Mouse (Mus musculus) liver, embryonic 14.5 days (tissue): ENCODE measurements around the gene Lingo1. TPM values are rescaled to one million over a fixed set of nuclear protein-coding genes. Genes with fewer than 3 reads are reported as not detected.

Experiments used
- ATAC-seq: fragments of 200-750 bp; cut with Nextera tagmentation; 2 replicates; pipeline ENCODE4 v1.8.0; 2017; ENCODE audit warnings: moderate number of reproducible peaks, mild to moderate bottlenecking, moderate library complexity; ENCODE audit not compliant: insufficient read depth
- DNase-seq, 3 experiments: peaks; one replicate each; pipeline ENCODE4 v3.0.0-alpha.2; 2012 to 2013; ENCODE audit warnings: low read depth in 3 of 3, low spot score in 3 of 3
- H3K27ac ChIP-seq: fragments of 300-500 bp; sonication (generic); 2 replicates; pipeline ENCODE4 v1.5.1; 2014; ENCODE audit warnings: moderate library complexity, mild to moderate bottlenecking, control low read depth, inconsistent platforms
- H3K27me3 ChIP-seq: fragments of 300-500 bp; sonication (generic); 2 replicates; pipeline ENCODE4 v1.6.1; 2014; ENCODE audit warnings: mild to moderate bottlenecking, low read length, moderate library complexity; ENCODE audit not compliant: control insufficient read depth, insufficient read depth
- H3K36me3 ChIP-seq: fragments of 300-500 bp; sonication (generic); replicated peaks from 2 replicates; pipeline ENCODE4 v1.6.1; 2014; ENCODE audit warnings: low read depth; ENCODE audit not compliant: control insufficient read depth, insufficient read depth
- H3K4me1 ChIP-seq, 2 experiments: fragments of 200-500 bp in 1 of 2; fragments of 300-500 bp in 1 of 2; sonication (generic) in 1 of 2; replicated peaks; 2 replicates each; pipeline ENCODE4 v1.6.1; 2012 to 2014; ENCODE audit warnings: antibody characterized with exemption in 1 of 2, inconsistent platforms in 1 of 2, low read length in 1 of 2; ENCODE audit not compliant: control insufficient read depth in 2 of 2, insufficient read depth in 2 of 2
- H3K4me2 ChIP-seq: fragments of 300-500 bp; sonication (generic); 2 replicates; pipeline ENCODE4 v1.6.1; 2014; ENCODE audit warnings: low read depth, mild to moderate bottlenecking, control low read depth, moderate library complexity
- H3K4me3 ChIP-seq, 2 experiments: fragments of 200-500 bp in 1 of 2; fragments of 300-500 bp in 1 of 2; sonication (generic) in 1 of 2; 2 replicates each; pipeline ENCODE4 v1.5.1; 2012 to 2014; ENCODE audit warnings: low read depth in 2 of 2, low read length in 2 of 2, mild to moderate bottlenecking in 2 of 2, control low read depth in 1 of 2, inconsistent platforms in 1 of 2, moderate library complexity in 1 of 2; ENCODE audit not compliant: insufficient read depth in 1 of 2
- H3K9ac ChIP-seq: fragments of 300-500 bp; sonication (generic); replicated peaks from 2 replicates; pipeline ENCODE4 v1.6.1; 2014; ENCODE audit warnings: mild to moderate bottlenecking, control low read depth, moderate library complexity
- H3K9me3 ChIP-seq: fragments of 300-500 bp; sonication (generic); 2 replicates; pipeline ENCODE4 v1.6.1; 2016; ENCODE audit warnings: low read length, mixed read lengths; ENCODE audit not compliant: control insufficient read depth
- CTCF ChIP-seq: IDR thresholded peaks from 2 replicates; pipeline ENCODE4 v1.5.1; 2016; ENCODE audit warnings: antibody characterized with exemption, low read depth, control low read depth
- EP300 ChIP-seq: IDR thresholded peaks from 2 replicates; pipeline ENCODE4 v1.6.1; 2016; ENCODE audit warnings: antibody characterized with exemption, low read depth
- whole genome bisulfite sequencing: fragments of 180-500 bp; shearing (Covaris S2); extraction: QIAGEN DNeasy Blood & Tissue Kit; methylation state at CpG from one replicate; pipeline ENCODE4 v1.1.7; 2014; ENCODE audit not compliant: insufficient replicate concordance; 5-methylcytosine and 5-hydroxymethylcytosine counted together
- polyA plus RNA-seq, 2 experiments: library from polyadenylated mRNA; depleted of rRNA in 1 of 2; stranded (reverse) in 1 of 2; unstranded in 1 of 2; fragments of >200 nt; fragmentation: Nextera tagmentation in 1 of 2; extraction: Ambion mirVana in 1 of 2; gene quantifications; 2 replicates each; pipeline versions ENCODE4 v1.2.1 to v1.2.3; 2012 to 2014

The Lingo1 gene
- polyA plus RNA-seq, 2 experiments = 0.14 to 0.58 TPM

DNA sequence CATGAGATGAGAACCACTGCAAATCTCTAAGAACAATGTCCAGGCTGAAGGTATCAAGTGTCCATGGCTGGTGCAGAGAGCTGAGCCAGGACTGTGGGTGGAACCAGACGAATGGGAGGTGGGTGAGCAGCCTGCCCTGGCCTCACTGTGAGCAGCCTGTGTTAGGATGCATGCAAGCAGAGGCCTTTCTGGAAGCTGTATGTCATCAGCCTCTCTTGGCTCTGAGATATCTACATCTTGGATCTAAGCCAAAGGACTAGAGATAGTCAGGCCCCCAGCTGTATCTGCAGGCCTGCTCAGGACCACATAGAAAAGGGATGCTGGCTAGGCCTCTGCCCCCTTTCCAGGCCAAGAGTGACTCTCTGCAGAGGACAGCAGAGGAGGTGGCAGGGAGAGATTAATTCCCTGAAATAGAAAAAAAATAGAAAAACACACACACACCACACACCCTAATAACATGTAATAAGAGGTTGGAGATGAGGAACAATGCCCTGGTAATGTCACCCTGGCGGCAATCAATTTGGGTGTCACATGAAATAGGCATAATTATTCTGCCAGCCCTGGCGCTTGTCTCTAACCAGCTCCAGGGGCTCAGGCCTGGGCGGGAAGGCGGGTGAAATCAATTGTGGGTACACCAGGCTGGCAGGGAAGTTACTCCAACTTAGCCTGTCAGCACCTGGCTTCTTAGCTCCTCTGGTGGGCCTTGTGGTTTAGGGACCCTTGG is 166.4 kb downstream of the Lingo1 start:
- H3K27me3 ChIP-seq = peaks cover 17% of the 10 kb centered on the region
- H3K36me3 ChIP-seq = no peaks in the 10 kb centered on the region
- TF ChIP-seq CTCF (no peak), EP300 (no peak)
- DNase-seq = no peak
- no peaks in the 10 kb centered on the region for H3K9me3 ChIP-seq
- no peak overlapping the region for H3K9ac ChIP-seq
- H3K4me3 ChIP-seq = no peak overlapping the region
- H3K27ac ChIP-seq = no peak overlapping the region
- no peak for ATAC-seq
- no peak overlapping the region for H3K4me2 ChIP-seq
- 64% methylated on average over 5 of the region's 5 CpGs for WGBS
- no peaks in the 10 kb centered on the region for H3K4me1 ChIP-seq

DNA sequence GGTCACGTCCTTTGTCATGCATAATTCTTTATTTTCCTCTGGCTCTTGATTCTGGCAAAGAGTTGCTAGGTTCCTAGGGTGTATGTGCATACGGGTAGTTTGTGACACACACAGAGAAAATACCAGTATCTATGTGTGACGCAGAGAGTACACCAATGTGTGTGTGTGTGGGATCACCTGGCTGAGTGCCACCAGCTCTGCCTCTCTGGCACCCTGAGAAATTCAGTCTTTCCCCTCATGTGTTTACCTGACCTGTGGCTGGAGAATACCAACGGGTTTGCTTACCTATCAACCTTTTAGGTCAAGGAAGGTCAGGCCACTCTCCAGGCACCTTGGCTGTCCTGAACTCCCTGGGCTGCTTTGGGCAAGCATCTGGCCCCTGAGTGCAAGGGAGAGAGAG is 169.0 kb downstream of the Lingo1 start:
- 0 out of 4 replicates have a peak, but pooled peaks cover 0 to 2% of the 10 kb centered on the region in 2 experiments for H3K4me1 ChIP-seq
- no peaks in the 10 kb centered on the region; the same call in 1 of the 2 replicates for H3K27me3 ChIP-seq
- no peaks in the 10 kb centered on the region for H3K9me3 ChIP-seq
- H3K9ac ChIP-seq = no peak overlapping the region
- TF ChIP-seq EP300 (no peak), CTCF (no peak)
- H3K4me2 ChIP-seq = no peak overlapping the region
- no peaks in the 10 kb centered on the region for H3K36me3 ChIP-seq
- DNase-seq (no peak), ATAC-seq (no peak)
- no peak overlapping the region for H3K4me3 ChIP-seq
- WGBS = 41% methylated on average over 4 of the region's 4 CpGs
- no peak overlapping the region for H3K27ac ChIP-seq

DNA sequence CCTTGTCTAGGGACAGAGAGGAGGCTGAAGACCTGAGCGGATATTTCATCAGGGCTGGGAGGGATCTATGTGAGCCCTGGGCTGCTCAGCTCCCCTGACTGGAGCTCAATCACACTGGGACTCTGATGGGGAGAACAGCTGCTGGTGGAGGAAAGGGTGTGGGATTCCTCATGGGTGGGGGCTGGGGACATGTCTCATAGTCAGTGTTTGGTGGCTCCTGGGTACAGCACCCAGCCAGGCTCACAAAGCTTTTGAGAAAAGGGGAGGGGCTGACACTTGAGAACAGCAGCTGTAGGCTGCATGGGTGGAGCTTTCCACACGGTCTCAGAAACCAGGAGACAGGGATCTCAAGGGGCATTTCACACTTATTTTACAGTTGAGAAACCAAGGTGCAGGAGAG is 171.3 kb downstream of the Lingo1 start:
- no peak overlapping the region for H3K27ac ChIP-seq
- 0 out of 4 replicates have a peak, but pooled peaks cover 0 to 2% of the 10 kb centered on the region in 2 experiments for H3K4me1 ChIP-seq
- H3K9ac ChIP-seq = no peak overlapping the region
- ATAC-seq (no peak), DNase-seq (no peak)
- no peaks in the 10 kb centered on the region for H3K9me3 ChIP-seq
- no peak for TF ChIP-seq EP300
- TF ChIP-seq CTCF = no peak
- no peaks in the 10 kb centered on the region for H3K36me3 ChIP-seq
- H3K4me2 ChIP-seq = no peak overlapping the region
- 44% methylated on average over 2 of the region's 2 CpGs for WGBS
- H3K4me3 ChIP-seq = no peak overlapping the region
- H3K27me3 ChIP-seq = peaks cover 12% of the 10 kb centered on the region

DNA sequence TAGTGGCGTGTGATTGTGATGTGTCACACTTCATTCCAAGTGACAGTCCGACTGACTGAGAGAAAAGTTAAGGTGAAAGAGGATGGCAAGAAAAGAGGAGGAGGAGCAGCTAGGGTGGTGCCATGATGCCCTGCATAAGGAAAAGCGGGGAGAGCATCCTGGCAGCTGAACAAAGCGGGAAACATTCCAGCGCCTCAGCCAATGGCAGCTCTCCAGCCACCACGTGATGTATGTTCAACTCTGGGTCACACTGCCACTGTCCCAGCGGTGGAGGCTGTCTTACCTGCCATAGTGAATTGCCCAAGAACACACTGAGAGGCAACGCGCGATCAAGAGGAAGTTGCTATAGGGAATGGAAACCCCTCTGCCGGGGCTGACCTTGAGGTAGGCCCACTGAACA is 172.9 kb downstream of the Lingo1 start:
- Histone ChIP-seq H3K4me3 (no peak overlapping the region), H3K4me2 (no peak overlapping the region), H3K27ac (no peak overlapping the region), H3K9me3 (no peaks in the 10 kb centered on the region), H3K27me3 (peaks cover 12% of the 10 kb centered on the region), H3K9ac (no peak overlapping the region), H3K4me1 (0 out of 4 replicates have a peak, but pooled peaks cover 0 to 2% of the 10 kb centered on the region in 2 experiments), H3K36me3 (no peaks in the 10 kb centered on the region)
- no peak for DNase-seq
- 68% methylated on average over 11 of the region's 11 CpGs for WGBS
- TF ChIP-seq CTCF (no peak), EP300 (no peak)
- ATAC-seq = no peak

DNA sequence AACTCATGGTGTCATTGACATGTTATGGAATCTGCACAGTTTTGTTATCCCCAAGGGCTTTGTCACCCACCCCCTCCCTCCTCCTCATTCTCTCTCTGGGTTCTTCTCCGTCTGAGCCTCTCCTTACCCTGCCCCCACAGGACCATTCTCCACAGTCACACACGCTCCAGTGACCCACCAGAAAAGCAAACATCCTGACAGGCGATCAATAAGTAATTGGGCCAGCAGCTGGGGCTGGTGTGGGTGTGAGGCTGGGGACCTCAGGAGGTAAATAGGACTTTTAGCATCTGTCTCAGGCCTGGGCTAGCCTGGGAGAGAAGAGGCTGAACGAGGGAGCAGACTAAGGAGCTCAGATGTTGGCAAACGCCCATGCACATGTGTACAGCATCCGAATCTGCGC is 173.5 kb downstream of the Lingo1 start:
- peaks cover 12% of the 10 kb centered on the region for H3K27me3 ChIP-seq
- H3K27ac ChIP-seq = no peak overlapping the region
- no peak overlapping the region for H3K4me3 ChIP-seq
- no peak for ATAC-seq
- no peak overlapping the region for H3K4me2 ChIP-seq
- no peak overlapping the region for H3K9ac ChIP-seq
- H3K4me1 ChIP-seq = 0 out of 4 replicates have a peak, but pooled peaks cover 0 to 2% of the 10 kb centered on the region in 2 experiments
- no peaks in the 10 kb centered on the region for H3K9me3 ChIP-seq
- 47% methylated on average over 7 of the region's 7 CpGs for WGBS
- no peak for TF ChIP-seq CTCF
- TF ChIP-seq EP300 = no peak
- H3K36me3 ChIP-seq = no peaks in the 10 kb centered on the region
- DNase-seq = no peak
